Mouse (Mus musculus): ENCODE data around the gene Phf21b.
A peak's percentile ranks its signal among the peaks of the same experiment; 100 is the strongest.

Gene Phf21b

DNA sequence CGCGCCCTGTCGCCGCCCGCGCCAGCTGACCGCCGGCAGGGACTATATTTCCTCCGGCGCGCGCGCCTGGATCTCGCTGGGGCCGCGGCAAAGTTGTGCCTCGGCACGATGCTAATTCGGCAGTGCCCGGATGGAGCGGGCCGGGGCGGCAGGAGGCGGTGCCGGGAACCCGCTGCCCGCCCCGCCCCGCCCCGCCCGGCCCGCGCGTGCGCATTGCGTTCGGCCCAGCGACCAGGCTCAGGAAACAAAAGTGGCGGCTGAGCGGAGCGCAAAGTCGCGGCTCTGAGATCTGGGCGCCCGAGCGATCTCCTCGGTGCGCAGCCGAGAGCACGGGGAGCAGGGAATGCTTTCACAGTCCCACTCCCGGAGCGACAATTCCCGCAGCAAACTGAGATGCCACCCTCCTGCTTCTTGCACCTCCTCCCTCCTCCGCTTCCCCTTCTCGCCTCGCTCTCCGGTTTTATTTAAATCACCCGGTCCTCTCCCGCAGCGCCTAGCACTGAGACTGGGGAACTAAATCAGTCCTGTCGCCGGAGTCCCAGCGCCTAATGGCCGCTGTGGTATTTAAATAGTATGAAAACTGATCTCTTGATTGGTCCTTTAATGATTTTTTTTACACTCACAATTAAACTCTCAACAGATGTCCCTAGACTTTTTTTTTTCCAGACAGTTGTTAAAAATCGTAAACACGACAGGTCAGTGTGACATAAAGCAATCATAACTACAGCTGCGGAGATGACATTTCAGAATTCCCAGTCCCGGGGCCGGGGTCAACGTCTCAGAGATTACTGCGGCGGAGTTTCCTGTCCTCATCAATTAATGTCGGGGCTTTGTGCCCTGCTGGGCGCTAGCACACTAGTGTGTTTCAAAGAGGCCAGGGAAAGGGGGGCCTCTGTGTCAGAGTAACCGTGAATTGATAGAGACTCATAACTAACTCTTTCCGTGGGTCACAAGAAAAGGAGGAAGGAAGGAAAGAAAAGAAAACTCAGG, at the start of gene Phf21b:
Phf21b (minus strand) TSS at position 44 of the 990 bp plus-strand sequence.
- peak; percentile 71 to 78 for DNase-seq (ENCODE audit: low spot score in 2 of 2)

DNA sequence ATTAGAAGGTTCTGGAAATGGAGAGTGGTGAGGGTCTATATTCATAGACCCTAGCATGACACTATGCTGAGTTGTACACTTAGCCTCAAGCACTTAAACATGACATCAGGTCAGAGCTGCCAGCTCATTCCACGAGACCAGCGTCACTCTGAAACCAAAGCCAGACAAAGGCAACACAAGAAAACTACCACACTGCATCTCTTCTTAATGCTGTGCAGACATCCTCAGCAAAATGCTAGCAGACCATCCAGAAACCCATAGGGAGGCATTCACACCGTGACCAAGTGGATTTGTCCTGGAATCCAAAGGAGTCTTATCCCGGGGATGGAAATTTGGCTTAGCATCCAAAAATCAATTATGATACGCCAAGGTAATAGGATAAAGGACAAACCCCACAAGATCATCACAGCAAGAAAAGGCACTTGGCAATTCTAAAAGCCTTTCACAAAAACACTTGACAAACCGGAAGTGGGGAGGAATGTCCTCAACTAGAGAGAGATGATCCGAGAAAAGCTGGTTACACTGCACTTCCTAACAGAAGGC, 48.1 kb upstream of the Phf21b start:
- no peak for DNase-seq (ENCODE audit: low spot score in 2 of 2)

DNA sequence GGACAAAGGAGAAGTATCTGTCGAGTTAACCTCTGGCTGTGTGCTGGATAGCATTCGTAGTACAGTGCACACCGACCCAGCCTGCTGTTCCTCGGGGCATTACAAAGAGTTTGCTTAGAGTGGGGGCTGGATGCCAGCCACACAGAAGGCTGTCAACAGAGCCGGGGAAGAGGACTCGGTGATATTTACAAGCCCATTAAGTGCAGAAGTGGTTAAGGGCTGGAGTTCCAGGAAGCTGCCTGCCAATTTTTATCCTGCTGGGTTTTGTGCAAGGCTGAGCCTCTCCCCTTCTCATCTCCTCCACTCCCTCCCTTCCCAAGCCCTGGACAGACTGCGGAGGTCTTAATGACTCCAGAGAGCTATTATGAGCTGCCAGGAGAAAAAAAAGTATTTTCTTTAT, 42.2 kb upstream of the Phf21b start:
- no peak for DNase-seq (ENCODE audit: low spot score in 2 of 2)

DNA sequence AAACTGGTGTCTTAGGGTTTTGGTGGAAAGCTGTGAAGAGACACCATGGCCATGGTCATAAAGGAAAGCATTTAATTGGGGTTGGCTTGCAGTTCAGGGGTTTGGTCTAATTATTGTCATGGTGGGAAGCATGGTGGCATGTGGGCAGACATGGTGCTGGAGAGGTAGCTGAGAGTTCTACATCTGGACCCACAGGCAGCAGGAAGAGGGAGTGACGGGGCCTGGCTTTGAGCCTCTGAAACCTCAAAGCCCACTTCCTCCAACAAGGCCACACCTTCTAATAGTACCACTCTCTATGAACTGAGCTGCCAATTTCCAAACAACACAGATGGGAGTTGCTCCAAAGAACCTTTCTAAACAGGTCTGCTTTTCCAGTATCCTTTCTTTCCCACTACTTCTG, 40.8 kb upstream of the Phf21b start:
- DNase-seq (ENCODE audit: low spot score in 2 of 2) = no peak

DNA sequence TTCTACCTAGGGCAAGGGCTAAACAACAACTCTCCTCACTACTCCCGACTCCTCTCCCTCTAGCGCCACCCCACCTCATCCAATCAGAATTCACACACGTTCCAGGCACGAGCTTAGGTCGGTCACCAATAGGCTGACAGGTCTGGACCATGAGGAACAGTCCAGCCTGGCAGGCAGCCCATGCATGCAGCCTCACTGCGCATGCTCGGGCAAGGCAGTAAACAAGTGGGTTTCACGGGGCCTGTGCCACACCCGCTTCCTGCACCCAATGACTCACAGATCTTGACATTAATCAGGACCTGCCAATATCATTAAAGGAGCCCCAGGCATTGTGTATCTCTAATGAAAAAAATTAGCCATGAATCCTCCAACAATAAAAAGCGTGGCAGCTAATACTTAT, 40.4 kb upstream of the Phf21b start:
- peak; percentile 15 to 52 for DNase-seq (ENCODE audit: low spot score in 2 of 2)

DNA sequence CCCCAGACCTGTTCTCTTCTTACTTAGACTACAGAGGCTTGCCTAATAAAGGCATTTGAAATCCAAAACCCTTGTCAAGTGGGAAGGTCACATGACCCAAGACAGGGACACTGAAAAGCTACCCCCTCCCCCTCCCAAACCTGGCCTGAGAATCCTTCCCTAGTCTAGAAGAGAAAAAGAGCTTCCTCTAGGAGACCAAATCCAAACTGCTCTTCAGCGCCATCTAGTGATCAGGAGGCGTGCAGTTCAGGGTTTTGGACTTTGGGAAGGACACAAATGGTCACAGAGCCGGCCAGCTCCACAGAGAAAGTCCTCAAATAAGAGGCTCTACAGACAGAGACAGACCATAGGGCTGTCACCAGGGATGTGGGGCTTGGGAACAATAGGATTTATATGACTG, 35.8 kb upstream of the Phf21b start:
- DNase-seq (ENCODE audit: low spot score in 2 of 2) = peak; percentile 25 to 29

DNA sequence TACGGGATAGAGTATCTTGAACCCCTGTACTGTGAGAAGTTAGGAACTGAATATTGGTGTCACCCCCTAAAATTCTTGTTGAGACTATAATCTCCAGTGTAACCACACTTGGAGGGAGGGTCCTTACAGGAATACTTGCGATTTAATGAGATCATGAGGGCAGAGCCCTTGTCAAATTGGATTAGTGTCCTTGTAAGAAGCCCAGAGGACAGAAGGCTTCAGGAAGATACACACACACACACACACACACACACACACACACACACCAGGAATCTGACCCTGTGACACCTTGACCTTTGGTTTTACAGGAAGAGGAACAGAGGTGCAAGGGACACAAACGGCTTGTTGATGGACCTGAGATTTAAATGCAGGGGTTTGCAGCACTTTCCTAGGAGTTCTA, 35.4 kb upstream of the Phf21b start:
- DNase-seq (ENCODE audit: low spot score in 2 of 2) = no peak

DNA sequence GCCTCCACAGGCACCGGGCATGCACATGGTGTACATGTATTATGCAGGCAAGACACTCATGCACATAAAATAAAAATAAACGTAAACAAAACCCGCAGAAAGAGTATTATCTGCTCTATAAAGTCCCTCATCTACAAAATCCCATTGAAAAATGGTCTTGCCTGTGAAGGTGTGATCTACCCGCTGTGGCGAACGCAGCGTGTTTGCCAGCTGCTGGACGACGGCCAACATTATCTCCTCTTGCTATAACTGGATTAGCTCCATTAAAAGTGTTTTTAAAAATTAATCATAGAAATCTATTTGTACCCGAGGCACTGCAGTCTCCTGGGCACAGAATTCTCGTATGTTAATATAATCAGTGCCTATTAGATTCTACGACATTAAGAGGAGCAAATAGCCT, 32.2 kb upstream of the Phf21b start:
- DNase-seq (ENCODE audit: low spot score in 2 of 2) = no peak

DNA sequence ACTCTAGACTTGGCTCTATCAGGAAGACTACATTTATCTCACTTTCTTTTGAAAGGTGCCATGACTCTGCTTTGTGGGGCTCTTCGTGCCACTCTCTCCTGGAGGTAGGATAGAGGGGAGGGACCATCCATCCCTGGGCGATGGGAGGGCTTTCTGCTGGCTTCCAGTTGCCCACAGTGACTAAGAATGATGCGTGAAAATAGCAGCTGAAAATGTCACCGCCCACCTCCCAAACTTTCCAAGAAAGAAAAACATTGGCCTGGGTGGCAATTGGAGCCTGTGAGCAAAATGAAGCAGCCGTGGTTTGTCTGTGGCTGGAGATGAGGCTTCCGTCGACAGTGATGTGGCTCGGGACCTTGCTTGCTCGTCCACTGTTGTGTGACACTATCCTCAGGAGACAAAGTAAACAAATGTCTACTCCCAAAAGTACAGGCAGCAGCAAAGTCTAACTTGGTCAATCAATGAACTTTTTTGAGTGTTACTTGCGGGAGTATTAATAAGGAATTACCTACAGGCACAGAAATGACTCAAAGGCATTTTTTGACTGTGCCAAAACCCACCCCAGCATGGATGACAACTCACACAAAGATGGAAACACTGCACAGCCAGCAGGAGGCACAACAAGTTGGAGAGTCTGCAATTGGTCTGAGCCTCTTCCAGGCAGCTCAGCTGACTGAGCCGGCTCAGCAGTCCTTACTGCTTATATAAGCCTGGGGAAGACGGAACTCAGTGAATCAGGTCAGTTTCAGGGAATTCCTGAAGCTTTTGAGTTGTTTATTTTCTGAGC, 21.4 kb upstream of the Phf21b start:
- no peak for DNase-seq (ENCODE audit: low spot score in 2 of 2)

DNA sequence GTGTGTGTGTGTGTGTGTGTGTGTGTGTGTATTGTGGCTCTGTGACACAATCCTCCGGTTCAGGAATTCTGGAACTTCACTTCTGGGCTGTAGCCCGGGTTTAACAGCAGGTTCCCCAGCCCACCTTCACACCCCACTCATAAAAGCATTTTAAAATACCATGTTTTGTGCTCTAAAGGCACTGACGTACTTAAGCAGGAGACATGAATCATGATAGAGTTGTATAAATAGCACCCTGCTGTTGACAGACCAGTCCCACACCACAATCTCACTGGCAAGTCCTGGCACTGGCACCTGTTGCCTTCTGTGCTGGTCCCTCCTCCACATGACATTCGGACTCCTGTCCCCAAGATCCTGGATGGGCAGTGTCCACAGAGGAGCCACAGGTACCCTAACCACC, 18.0 kb upstream of the Phf21b start:
- DNase-seq (ENCODE audit: low spot score in 2 of 2) = no peak

DNA sequence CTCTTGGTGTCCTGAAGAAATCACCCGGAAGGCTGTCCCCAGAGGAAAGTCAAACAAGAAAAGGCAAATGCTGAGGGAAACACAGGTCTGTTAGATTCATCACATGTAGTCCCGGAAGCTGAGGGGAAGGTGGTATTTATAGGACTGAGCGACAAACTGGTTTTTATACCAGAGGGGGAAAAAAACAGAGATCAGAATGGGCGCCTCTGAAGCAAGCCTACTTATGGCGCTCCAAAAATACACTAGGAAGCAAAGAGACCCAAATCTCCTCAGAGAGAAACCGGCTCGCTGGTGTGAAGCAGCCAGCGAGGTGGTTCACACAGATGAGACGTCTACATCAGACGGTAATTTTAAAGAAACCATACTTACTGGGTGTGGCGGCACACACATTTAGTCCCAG, 17.2 kb upstream of the Phf21b start:
- DNase-seq (ENCODE audit: low spot score in 2 of 2) = no peak

DNA sequence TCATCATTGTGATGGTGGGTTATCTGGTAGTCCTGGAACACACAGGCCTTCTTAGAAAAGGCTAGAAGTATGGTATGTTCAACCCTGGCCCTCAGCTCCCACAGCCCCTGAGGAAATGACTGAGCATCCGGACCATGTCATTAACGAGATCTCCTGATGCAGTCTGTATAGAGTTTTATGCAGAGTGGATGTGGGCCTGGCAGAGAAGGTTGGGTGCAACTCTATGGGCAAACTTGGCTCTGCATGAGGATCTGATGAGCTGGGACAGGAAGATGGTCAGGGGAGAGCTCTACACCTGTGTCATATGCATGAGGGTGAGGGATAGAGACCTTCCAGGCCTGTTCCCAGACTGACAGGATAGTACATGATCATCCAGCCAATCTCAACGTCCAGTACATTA, 16.0 kb upstream of the Phf21b start:
- DNase-seq (ENCODE audit: low spot score in 2 of 2) = no peak

DNA sequence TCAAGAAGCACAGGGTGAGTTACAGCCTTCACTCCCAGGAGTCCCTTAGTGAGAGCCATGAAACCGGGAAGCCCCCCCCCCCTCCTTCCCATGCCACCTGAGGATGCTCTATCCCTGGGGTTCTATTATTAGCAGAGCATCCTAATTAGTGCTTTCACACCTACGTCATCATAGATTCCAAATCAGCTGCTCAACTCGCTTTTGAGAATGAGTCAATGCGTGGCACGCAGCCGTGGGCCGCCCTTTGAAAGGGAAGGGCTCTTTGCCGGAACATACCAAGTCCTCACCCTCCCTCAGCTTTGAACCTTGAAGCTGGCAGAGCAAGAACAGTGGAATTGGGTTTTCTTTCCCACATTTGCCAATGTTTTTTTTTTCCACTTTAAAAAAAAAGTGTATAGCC, 6.1 kb upstream of the Phf21b start:
- no peak for DNase-seq (ENCODE audit: low spot score in 2 of 2)

DNA sequence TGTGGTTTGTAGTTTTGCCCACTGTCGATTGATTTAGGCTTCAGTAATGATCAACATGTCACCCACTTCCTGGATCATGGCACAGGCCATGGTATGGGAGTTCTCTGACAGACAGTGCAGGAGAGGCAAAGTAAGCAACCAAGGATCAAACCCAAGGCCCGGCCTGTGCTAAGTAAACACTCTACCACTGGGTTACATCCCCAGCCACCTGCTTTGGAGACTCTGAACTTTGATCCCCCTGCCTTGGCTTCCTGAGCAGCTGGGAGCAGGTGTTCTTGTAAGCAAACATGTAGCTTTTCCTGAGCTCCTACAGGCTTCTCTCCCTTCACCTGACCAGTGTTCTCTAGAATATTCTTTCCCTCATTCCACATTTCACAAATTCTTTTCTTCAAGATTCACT, 1.8 kb upstream of the Phf21b start:
- no peak for DNase-seq (ENCODE audit: low spot score in 2 of 2)

DNA sequence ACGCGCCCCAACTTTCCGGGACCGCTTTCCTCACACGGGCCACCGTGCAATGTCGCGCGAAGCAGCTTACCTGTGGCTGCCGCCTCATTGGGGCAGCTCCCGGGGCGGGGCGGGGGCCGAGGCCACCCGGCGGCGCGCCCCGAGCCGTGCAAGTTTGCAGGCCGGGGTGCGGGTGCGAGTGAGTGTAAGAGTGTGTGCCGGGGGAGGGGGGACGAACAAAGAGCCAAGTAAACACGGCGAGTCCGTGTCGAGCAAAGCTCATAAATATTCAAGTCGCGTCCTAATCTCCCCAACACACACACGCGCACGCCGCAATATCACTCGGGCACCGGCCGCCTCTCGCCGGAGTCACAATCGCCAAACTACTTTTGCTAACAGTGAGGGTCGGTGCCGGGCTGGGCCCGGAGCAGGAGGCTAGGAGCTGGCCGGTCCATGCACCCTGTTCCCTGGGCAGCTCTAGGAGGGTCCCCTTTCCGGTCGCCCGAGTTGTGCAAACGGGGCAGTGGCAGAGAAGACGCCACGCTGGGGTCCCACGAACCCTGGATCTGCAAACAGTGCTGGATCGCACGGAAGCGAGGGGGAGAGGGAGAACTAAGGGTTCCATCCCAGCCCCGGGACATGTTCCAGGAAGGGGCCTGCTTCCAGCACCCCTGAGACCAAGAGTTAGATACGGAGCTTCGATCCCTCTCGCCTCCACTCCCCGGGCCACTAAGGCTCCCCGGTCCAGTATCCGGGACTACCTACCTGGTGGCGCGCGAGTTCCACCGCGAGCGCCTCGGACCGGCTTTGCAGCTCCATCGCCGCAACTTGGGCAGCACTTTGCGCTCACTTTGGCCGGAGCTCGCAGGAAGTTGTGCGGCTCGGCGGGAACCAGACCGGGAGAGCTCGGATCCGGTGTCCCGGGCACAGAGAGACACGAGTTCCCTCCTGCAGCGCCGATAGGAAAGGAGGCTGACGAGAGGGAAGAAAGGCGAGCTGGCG, 638 bp downstream of the Phf21b start:
- peak in 1 of 2 experiments; percentile 14 for DNase-seq (ENCODE audit: low spot score in 2 of 2)

DNA sequence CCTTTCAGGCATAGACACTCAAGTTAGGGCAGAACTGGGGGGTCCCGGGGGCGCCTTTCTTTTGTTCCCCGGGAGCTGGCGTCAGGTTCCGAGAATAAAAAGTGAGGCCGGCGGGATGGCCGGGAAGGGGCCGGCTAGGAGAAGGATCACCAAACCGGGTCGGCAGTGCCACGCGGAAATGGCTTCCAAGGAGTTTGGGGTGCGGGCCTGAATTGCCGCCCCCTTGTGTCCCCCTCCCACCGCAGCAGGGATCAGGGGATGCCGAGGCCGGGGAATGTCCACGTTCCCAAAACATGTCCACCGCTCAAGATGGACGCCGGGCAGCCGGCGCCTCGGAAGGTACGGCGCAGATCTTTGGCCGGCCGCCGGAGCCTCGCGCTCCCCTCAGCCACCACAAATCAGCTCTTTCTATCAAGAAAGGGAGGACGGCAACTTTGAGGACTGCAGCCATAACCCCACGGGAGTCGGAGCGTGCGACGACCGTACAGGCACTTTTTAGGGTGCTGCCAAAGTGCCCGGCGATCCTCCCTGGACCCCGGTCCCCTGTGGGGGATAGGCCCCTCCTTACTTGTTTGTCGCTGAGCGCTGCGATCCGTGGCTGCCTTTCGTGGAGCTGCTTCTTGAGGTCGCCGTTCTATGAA, 1.6 kb downstream of the Phf21b start:
- peak in 1 of 2 experiments; percentile 7 for DNase-seq (ENCODE audit: low spot score in 2 of 2)

DNA sequence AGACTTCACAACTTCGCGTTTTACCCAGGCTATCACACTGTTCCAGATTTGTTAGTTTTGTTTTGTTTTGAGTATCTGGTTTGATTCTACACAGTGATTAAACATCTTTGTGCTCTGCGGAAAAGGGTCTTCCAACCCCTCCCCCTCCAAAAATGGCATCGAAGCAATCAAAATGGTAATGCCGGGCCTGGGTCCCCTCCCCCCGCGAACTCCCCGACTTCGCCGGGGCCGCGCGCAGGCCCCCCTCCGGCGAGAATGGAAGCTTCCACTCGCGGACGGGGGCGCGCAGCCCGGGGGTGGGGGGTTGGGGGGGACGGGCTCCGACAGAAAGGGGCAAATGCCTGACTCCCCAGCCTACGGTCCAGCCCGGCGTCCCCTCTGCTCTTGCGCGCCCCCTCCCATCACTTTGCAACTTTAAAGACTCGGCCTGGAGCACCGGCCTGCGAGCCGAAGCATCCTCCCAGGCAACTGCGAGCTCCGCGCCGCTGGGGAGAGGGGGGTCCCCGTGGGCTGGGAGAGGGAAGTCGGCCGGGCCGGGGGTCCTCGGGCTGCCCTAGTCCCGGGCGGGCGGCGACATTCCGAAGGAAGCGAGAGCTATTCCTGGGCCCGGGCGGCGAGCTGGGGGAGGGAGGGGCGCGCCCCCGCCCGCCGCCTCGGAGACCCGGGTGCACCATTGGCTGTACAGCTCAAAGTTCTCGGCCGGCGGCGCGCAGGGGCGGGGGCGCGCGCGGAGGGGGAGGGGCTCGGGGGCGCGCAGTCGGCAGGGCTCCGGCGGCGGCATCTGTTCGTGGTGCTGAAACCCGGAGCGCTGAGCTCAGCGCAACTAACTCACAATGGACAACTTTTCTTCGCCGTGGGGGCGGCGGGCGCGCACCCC, 2.4 kb downstream of the Phf21b start:
- DNase-seq (ENCODE audit: low spot score in 2 of 2) = peak; percentile 29 to 44

DNA sequence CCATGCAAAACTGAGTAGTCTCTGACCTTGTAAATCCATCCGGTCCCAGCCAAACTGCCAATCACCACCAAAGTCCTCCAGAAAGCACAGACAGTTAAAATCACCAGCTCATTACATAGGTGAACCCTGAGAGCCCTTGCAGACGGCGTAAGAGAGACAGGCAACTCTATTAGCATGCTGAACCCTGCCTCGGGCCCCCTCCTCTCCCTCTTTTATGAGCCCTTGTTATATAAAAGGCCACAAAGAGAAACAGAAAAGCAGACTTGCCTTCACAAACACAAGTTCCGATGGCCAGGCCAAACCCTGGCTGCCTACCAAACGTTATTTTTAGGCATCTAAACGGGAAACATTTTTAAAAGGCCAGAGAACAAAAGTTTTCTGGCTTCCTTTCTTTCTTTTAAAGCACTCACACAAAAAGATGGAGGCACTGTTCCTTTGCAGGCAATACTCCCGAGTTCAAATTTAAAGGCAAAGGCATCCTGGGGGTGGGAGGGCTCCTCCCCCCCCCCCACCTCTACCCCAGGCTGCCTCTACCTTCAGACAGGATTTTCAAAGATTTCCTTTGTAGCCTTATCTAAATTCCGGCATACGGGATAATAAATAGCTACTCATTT, 3.3 kb downstream of the Phf21b start:
- DNase-seq (ENCODE audit: low spot score in 2 of 2) = no peak

DNA sequence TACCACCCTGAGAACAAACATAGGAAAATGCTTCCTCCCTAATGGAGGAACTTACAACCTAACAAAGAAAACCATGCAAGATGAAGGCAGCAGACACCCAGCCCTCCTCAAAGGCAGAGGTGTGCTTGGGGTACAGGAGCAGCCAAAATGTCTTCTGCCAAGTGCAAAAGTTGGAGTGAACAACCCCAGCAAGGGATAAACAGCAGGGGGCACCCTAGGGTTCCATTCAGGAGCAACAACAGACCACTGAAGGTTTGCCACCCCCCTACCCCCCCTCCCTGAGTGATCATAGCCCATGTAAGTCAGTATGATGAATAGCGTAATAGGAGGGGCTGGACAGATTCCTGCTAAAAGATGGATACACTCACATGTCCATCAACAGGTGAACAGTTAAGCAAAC, 5.5 kb downstream of the Phf21b start:
- DNase-seq (ENCODE audit: low spot score in 2 of 2) = no peak

All from urinary bladder, adult 18-20 months (tissue).